ENCODE assay signal across 8 mouse cellular contexts in genomic region chr16:92498589-92498981, GRCm38 (mm10). TPM values are rescaled to one million over a fixed set of nuclear protein-coding genes. Genes with fewer than 3 reads are reported as not detected.
DNase-seq lines count a peak whose midpoint lies in the region; ATAC-seq lines count a peak whose summit lies in the region.

No protein-coding gene starts in this region.

- ATAC-seq in erythroblast, adult 5-6 weeks (replicated peaks; ENCODE audit: low FRiP score, poor library complexity, severe bottlenecking) = no peak
- no peak for ATAC-seq in hindbrain, embryonic 13.5 days (ENCODE audit: low FRiP score)

- H3K27me3 ChIP-seq in erythroblast, embryonic 14.5 days (ENCODE audit: control insufficient read depth) = peaks cover 66% of the 10 kb centered on the region
- peaks cover 50% of the 10 kb centered on the region for H3K27me3 ChIP-seq in hindbrain, embryonic 13.5 days

- H3K27ac ChIP-seq in hindbrain, embryonic 13.5 days = peak overlapping the region; percentile 44; the same call in 1 of the 2 replicates

- peak overlapping the region; percentile 68 for H3K9ac ChIP-seq in hindbrain, embryonic 13.5 days

- peak overlapping the region; percentile 92 for H3K4me2 ChIP-seq in hindbrain, embryonic 13.5 days

- WGBS in hindbrain, embryonic 13.5 days = 0% methylated on average over 32 of the region's 34 CpGs

- no peaks in the 10 kb centered on the region for H3K36me3 ChIP-seq in erythroblast, embryonic 14.5 days (ENCODE audit: control insufficient read depth)
- no peaks in the 10 kb centered on the region for H3K36me3 ChIP-seq in hindbrain, embryonic 13.5 days

- H3K4me1 ChIP-seq in erythroblast, embryonic 14.5 days (ENCODE audit: control insufficient read depth) = peaks cover 18% of the 10 kb centered on the region
- H3K4me1 ChIP-seq in hindbrain, embryonic 13.5 days (replicated peaks) = peaks cover 16% of the 10 kb centered on the region

- H3K4me3 ChIP-seq in erythroblast, embryonic 14.5 days (replicated peaks) = peak overlapping the region; percentile 29
- H3K4me3 ChIP-seq in hindbrain, embryonic 13.5 days = peak overlapping the region; percentile 53

- DNase-seq in ZHBTc4 (ENCODE audit: low read depth, low spot score) = peak; percentile 63
- DNase-seq in lung, postnatal 14 days = peak; percentile 14
- peak; percentile 66 for DNase-seq in yolk sac, embryonic 10.5 days (ENCODE audit: low spot score)
- no peak for DNase-seq in T-cell, adult 2 months (ENCODE audit: low spot score)
- DNase-seq in adrenal gland, adult 2 months = no peak

- H3K9me3 ChIP-seq in erythroblast, embryonic 14.5 days (ENCODE audit: control insufficient read depth, low read length) = peaks cover 9% of the 10 kb centered on the region; the same call in 1 of the 2 replicates
- no peaks in the 10 kb centered on the region for H3K9me3 ChIP-seq in hindbrain, embryonic 13.5 days

RNA-seq across cellular contexts. Expression of gene Clic6, which starts 13.0 kb away (rescaled TPM):
- not detected in 2 replicates for polyA plus RNA-seq in erythroblast, embryonic 14.5 days (2012)
- total RNA-seq in erythroblast, adult 5-6 weeks (2015; ENCODE audit: low replicate concordance) = not detected in 2 replicates
- total RNA-seq in erythroblast, adult 5-6 weeks (2017; ENCODE audit: low replicate concordance) = not detected in 2 replicates
- polyA plus RNA-seq in hindbrain, embryonic 13.5 days (2015; fragmentation: Nextera tagmentation; extraction: Ambion mirVana) = 4.8 and 11.5 TPM in 2 replicates
- total RNA-seq in adrenal gland, adult 2 months (2021) = under 1 TPM in 1 of 2 experiments, not detected in 1; 0.55 TPM
- polyA plus RNA-seq in adrenal gland, adult 2 months (2012; rRNA removed) = 0.08 and 0.21 TPM in 2 replicates

RNA-seq across cellular contexts. Expression of gene Rcan1, which starts 27.9 kb away (rescaled TPM):
- polyA plus RNA-seq in erythroblast, embryonic 14.5 days (2012) = 1.4 and 1.7 TPM in 2 replicates
- not detected in 2 replicates for total RNA-seq in erythroblast, adult 5-6 weeks (2015; ENCODE audit: low replicate concordance)
- 2.0 and 12.4 TPM in 2 replicates for total RNA-seq in erythroblast, adult 5-6 weeks (2017; ENCODE audit: low replicate concordance)
- 56.5 and 56.6 TPM in 2 replicates for polyA plus RNA-seq in hindbrain, embryonic 13.5 days (2015; fragmentation: Nextera tagmentation; extraction: Ambion mirVana)
- 10 to 100 TPM; 15.8 to 23.2 TPM for total RNA-seq in adrenal gland, adult 2 months (2021)
- 4.7 and 5.4 TPM in 2 replicates for polyA plus RNA-seq in adrenal gland, adult 2 months (2012; rRNA removed)

Comparison
In these comparisons a context has a peak if more than half of its experiments do, and no peak if none do; other contexts are left out.
1. DNase-seq: peak in ZHBTc4 (single experiment), lung, postnatal 14 days (single experiment) and yolk sac, embryonic 10.5 days (single experiment); none in T-cell, adult 2 months (single experiment) and adrenal gland, adult 2 months (single experiment).